Mouse (Mus musculus) neutrophil, adult 5-6 weeks (primary cell): ENCODE data around the gene Fgfr2. TPM values are rescaled to one million over a fixed set of nuclear protein-coding genes. Genes with fewer than 3 reads are reported as not detected.
"Not testable (repeated sequence)": the region's sequence is repeated elsewhere in the genome, so short reads cannot be mapped to it uniquely, and the experiment has no call there.

Source experiments
- ATAC-seq: fragments of 151-379, 151-347 bp; 2 replicates; pipeline ENCODE4 v1.8.0; 2017; ENCODE audit warnings: mild to moderate bottlenecking, moderate TSS enrichment; ENCODE audit not compliant: insufficient number of reproducible peaks, poor library complexity, low FRiP score, severe bottlenecking; ENCODE audit errors: extremely low read depth
- total RNA-seq: library from RNA; stranded (forward); fragments of 200-1000 nt; gene quantifications from 2 replicates; pipeline ENCODE4 v1.2.3, GENCODE M21; 2017

The Fgfr2 gene
- total RNA-seq, 1 experiment from 2014 or later, result not detected

GRCm38 (mm10) chr7:131112486-131112885 is 2010.7 kb downstream of the Fgfr2 start:
- no peak for ATAC-seq

- not testable (repeated sequence) for ATAC-seq
These were observed 2040.7 kb downstream of the Fgfr2 start for GRCm38 (mm10) chr7:131082403-131082802.

- no peak for ATAC-seq
These were observed 2047.2 kb downstream of the Fgfr2 start for GRCm38 (mm10) chr7:131075956-131076355.

GRCm38 (mm10) chr7:131074098-131074497 is 2049.1 kb downstream of the Fgfr2 start:
- ATAC-seq, result not testable (repeated sequence)

GRCm38 (mm10) chr7:131073476-131073875 is 2049.7 kb downstream of the Fgfr2 start:
- ATAC-seq, result not testable (repeated sequence)

GRCm38 (mm10) chr7:131068191-131068590 is 2055.0 kb downstream of the Fgfr2 start:
- not testable (repeated sequence) for ATAC-seq

GRCm38 (mm10) chr7:131062541-131062940 is 2060.6 kb downstream of the Fgfr2 start:
- no peak for ATAC-seq

GRCm38 (mm10) chr7:131059808-131060207 is 2063.3 kb downstream of the Fgfr2 start:
- not testable (repeated sequence) for ATAC-seq

- not testable (repeated sequence) for ATAC-seq
These were observed 2065.2 kb downstream of the Fgfr2 start for GRCm38 (mm10) chr7:131057918-131058317.

- peak; percentile 31; the same call in 1 of the 2 replicates for ATAC-seq
These were observed 2068.3 kb downstream of the Fgfr2 start for GRCm38 (mm10) chr7:131054808-131055370.

- not testable (repeated sequence) for ATAC-seq
These were observed 2073.3 kb downstream of the Fgfr2 start for GRCm38 (mm10) chr7:131049829-131050228.

GRCm38 (mm10) chr7:131045258-131045835 is 2077.8 kb downstream of the Fgfr2 start:
- ATAC-seq, result peak; percentile 24; the same call in 1 of the 2 replicates

- ATAC-seq, result no peak
These were observed 2080.5 kb downstream of the Fgfr2 start for GRCm38 (mm10) chr7:131042657-131043056.

- not testable (repeated sequence) for ATAC-seq
These were observed 2082.4 kb downstream of the Fgfr2 start for GRCm38 (mm10) chr7:131040760-131041159.

- ATAC-seq, result no peak
These were observed 2086.1 kb downstream of the Fgfr2 start for GRCm38 (mm10) chr7:131037083-131037482.

- ATAC-seq, result no peak
These were observed 2086.8 kb downstream of the Fgfr2 start for GRCm38 (mm10) chr7:131036396-131036795.

GRCm38 (mm10) chr7:131031755-131032154 is 2091.4 kb downstream of the Fgfr2 start, which contains the start of gene Dmbt1:
TSS of gene Dmbt1 (plus strand) at chr7:131032053.
- no peak for ATAC-seq

GRCm38 (mm10) chr7:131027557-131027956 is 2095.6 kb downstream of the Fgfr2 start:
- no peak for ATAC-seq

GRCm38 (mm10) chr7:131024807-131025206 is 2098.3 kb downstream of the Fgfr2 start:
- ATAC-seq, result no peak

- no peak for ATAC-seq
These were observed 2104.0 kb downstream of the Fgfr2 start for GRCm38 (mm10) chr7:131019181-131019580.
